Mouse (Mus musculus): ENCODE data around the gene Kcnab1.

GRCm38 (mm10) chr3:65249023-65249422, 139.8 kb downstream of the Kcnab1 start:
- TF ChIP-seq EP300 (IDR thresholded peaks at IDR 0.05; ENCODE audit: low read depth), result no peak
- TF ChIP-seq CTCF (IDR thresholded peaks at IDR 0.05; ENCODE audit: low read depth), result no peak

Data from liver, postnatal 0 days (tissue).